Mouse (Mus musculus) left cerebral cortex, postnatal 4 days (tissue): ENCODE data around the gene Palm3. TPM values are rescaled to one million over a fixed set of nuclear protein-coding genes. Genes with fewer than 3 reads are reported as not detected.

ENCODE experiments used
- DNase-seq: peaks from one replicate; pipeline ENCODE4 v3.0.0-alpha.2; 2022
- intact Hi-C: fragments of 180-260 bp; cut with DNase I; formaldehyde crosslinking; loops from one replicate; pipeline ENCODE4 v1.15.1; 2025
- microRNA-seq: library from miRNA; unstranded; fragments of <30 nt; microRNA quantifications from one replicate; pipeline ENCODE4 v1.2.0, GENCODE M21; 2022
- total RNA-seq, 2 experiments: library from RNA; stranded (reverse); gene quantifications; 2 replicates each; pipeline ENCODE4 v1.2.3; 2021

The Palm3 gene
- total RNA-seq, 2 experiments from 2014 or later = 13.2 to 15.5 TPM

DNA sequence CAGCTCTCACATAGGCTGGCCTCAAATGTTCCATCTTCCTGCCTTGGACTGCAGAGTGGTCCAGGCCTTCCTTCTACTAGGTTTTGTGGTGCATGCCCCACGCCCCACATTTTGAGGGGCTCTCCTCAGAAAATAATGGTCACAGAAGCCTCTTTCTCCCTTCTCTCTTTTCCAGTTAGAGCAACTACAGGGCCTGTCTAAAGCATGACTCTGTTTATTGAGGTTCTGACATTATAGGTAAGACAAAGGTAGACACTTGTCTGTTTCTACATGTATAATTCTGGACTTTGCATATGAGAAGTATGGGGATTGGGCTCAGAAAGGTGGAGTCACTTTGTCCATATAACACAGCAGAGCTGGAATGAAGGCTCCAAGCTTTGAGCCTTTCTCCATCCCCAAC is 43.8 kb downstream of the Palm3 start, which contains the start of gene Gm10643:
Gene Gm10643, minus strand, starts transcription at position 101 of the 400 bp plus-strand sequence.
- no peak for DNase-seq
- intact Hi-C loops = no loop called here

DNA sequence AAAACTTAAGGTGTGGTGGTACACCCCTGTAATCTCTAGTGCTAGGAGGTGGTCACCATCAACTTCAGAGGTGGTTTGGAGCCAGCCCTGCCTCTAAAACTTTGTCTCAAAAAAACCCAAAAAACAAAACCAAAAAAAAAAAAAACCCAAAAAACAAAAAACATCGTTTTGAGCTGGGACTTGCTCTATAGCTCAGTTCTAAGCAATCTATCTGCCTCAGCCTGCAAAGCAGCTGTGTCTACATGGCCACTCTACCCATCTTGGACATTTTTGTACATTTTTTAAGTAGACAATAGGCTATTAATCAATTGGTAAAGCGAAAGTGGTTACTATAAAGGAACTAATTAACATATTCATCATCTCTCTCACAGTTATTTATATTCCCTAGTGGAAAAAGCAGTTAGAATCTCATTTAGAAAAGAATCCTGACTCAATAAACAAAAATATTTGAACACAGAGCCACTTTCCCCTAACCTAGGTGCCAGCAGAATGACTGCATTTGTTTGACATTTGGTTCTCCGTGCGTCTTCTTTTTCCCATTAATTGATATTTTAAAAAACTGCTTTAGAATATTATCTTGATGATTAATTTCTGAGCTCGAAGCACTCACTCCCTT is 44.3 kb downstream of the Palm3 start:
- no peak for DNase-seq
- intact Hi-C loops = no loop called here

DNA sequence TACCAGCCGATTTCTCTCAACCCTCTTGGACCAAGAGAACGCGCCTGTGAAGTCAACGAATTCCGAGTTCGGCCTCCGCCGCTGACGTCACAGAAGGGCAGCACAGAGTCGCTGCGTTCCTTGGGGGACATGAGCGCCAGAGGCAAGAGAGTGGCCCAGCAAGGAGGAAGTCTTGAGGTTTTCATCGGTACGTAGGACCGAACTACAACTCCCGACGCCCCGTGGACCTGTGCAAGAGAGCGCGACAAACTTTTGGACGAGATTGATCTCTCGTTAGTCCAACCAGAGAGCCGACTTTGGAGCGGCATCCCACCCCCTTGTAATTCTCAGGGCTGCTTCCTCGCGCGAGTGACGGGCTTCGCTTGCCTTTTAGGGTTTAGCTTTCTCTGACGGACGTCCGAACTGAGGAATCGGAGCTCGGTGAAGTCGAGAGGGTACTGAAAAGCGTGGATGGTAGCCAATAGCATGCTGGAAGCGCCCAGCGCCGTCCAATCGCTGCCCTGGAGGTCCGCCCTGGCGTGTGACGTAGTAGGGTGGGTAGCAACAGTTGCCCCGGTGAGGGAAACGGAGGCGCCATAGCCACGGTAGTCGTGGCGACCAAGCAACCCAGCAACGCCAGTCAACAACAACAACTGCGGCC is 45.1 kb downstream of the Palm3 start, which contains the start of gene Rfx1:
Gene Rfx1, plus strand, starts transcription at position 544 of the 640 bp plus-strand sequence.
- intact Hi-C loops = no loop called here
- DNase-seq = peak; percentile 99

DNA sequence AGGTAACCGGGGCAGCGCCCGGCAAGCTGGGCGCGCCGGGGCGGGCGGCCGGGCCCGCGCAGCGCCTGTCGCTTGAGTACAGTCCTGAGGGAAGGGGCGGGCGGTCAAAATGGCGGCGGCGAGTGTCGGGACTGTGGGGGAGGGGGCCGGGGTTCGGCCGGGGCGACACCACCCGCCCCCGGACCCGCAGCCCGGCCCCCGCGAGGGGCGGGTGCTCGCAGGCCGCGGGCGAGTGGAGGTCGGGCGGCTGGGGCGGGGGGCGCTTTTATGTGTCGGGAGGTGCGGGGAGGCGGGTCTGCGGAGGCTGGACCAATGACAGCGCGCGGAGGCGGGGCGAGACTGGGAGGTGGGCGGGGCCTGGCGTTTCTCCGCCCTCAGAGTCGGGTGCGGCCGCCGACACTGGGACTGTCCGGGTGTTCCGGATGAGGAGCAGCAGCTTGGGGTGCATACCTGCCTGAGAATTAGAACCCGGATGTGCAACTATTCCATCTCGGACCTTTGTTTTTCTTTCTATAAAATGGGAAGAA is 45.8 kb downstream of the Palm3 start:
- intact Hi-C loops = no loop called here
- DNase-seq = peak; percentile 96

DNA sequence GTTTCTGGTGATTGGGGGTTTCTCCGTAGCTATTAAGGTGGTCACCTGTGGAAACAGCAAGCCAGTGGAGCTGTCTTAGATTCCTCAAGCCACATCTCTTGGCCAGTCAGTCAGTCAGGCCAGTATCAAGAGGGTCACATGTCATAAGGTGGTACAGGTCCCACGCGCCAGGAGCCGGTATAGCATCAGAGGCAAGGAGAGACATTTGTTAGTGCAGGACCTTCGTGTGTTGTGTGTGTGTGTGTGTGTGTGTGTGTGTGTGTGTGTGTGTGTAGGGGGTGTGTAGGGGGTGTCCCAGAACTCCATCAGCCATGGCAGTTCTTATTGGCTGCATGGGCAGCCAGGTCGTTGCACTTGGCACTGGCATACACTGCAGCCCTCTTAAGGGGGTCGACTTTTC is 46.6 kb downstream of the Palm3 start:
- DNase-seq = no peak
- intact Hi-C loops = no loop called here

DNA sequence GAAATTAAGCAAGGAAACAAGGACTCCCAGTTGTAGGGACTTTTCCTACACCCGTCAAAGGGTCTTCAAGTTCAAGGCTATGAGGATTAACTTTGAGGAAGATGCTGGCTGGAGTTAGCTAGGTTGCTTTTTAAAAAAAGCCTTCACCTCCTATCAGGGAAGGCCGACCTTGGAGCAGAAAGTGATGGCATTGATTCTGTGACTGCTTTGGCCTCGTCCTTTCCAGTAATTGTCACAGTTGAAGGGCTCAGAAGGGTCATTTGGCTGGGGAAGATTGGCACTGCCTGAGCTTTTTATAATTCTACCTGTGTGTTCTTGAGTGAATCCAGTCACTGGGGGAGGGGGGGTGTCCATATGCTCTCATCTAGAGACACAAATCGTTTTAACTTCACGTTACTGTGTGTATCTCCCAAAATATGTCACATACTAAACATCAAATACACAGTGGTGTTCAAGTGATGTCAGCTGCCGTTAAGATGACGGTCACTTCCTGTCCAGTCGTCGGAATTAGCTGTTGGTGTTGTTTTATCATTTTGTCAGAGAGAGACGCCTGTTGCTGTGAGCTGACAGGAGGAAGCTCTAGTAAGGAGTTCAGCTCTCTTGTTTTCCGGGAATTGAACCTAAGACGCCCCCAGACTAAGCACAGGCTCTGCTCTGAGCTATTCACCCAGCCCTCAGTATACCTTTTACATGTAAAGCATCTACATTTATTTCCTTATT is 47.2 kb downstream of the Palm3 start:
- intact Hi-C loops = no loop called here
- DNase-seq = no peak

DNA sequence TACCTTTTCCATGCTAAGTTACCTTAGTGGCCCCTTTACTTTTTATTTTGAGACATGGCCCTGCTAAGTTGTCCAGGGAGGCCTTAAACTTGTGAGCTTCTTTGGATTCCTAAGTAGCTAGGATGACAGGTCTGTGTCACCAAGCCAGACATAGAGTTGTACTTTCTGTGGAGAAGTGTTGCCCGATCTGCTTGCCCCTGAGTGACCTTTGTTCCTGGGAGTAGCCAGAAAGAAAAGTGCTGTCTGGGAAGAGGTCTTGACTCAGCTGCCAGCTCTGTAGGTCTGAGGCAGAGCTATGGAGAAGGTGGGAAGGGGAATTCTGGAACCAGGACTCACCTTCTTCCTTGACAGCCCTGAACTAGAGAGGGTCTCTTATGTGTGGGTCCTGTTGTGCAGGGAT is 47.9 kb downstream of the Palm3 start:
- intact Hi-C loops = no loop called here
- DNase-seq = no peak

DNA sequence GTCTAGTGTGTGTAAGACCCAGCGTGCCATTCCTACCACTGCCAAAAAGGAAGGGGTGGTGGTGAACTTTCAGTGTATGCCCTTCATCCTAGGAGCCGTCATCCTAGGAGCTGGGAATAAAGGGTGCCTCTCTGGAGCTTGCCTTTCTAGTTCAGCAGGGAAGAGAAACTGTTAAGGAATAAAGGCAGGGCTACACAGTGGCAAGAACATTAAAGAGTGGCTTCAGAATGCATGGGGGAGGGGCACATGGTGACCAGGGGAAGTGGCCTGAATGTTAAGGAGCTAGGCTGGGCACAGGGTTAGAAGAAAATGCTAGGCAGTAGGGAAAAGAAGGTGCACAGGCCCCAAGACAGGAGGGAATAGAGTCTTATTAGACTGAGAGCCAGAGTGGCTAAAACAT is 48.5 kb downstream of the Palm3 start:
- intact Hi-C loops = no loop called here
- DNase-seq = no peak

DNA sequence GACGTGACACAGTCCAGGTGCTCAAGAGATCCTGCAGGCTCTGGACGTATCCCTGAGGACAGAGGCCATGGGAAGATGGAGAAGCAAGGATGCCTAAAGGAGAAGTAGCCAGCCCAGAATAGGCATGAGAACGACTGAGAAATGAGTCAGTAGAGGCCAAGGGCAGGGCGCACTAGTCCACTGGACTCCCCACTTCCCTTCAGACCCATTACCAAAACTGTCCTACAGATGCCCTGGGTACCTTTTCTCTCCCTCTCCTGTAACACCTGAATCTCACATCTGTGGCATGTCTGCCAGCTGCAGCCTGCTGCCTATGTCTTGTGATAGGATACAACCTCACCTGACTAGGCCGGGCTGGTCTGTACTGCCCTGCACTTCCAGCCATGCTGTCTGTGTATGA is 49.0 kb downstream of the Palm3 start:
- intact Hi-C loops = no loop called here
- no peak for DNase-seq

DNA sequence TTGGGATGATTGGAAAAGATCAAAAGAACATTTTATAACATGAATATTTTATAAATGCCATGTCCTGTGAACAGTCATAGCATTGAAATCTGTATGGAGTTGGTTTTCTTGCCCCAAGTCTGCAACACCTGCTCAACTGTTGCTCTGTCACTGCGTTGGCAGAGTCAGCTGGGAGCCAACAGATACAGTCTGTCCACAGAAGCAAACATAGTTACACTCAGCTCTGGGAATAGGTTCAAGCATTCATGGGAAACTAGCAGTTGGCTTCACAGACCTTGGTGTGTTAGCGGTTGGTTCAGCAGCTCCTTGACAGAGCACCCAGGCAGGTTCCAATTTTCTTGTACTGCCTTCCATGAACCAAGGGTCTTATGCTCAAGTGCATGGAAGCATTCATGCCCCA is 49.4 kb downstream of the Palm3 start:
- intact Hi-C loops = no loop called here
- no peak for DNase-seq

DNA sequence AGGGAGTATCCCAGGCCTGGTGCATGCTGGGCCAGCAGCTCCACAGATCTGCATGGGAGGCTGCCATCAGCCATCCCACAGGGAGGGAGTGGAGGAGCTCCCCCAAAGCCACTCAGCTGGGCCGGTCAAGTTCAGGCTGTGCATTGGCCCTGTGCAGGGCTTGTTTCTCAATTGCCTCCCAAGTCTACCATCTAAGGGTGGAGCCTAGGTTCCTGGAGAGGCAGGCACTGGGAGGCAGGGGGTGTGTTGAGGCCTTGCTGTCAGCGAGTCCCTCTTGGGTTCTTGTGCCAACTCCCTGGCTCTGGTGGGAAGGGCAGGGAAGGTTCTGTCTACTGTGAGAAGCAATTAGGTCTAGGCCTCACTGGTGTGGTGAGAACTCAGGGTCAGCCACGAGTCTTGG is 50.6 kb downstream of the Palm3 start:
- intact Hi-C loops = no loop called here

DNA sequence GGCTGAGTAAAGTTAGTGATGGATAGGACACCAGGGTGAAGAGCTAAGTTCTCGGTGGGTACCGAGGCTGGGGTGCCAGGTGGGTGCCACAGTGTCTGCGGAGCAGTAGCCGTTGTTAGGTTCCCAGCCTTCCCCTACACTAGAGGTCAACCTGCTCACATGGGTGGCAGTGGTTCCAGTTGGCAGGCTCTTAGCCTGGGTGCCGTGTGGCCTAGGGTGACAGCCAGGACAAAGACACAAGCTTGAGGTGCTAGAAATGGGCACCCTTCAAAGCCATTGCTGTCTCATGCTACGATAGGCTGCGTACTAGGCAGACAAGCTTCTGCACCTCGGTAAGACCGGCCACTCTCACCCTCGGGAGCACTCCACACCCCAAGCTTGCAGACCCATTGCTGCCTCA is 51.0 kb downstream of the Palm3 start:
- intact Hi-C loops = no loop called here
- DNase-seq = no peak

More for the DNA sequence above, 50.6 kb downstream of the Palm3 start:
- DNase-seq = no peak

DNA sequence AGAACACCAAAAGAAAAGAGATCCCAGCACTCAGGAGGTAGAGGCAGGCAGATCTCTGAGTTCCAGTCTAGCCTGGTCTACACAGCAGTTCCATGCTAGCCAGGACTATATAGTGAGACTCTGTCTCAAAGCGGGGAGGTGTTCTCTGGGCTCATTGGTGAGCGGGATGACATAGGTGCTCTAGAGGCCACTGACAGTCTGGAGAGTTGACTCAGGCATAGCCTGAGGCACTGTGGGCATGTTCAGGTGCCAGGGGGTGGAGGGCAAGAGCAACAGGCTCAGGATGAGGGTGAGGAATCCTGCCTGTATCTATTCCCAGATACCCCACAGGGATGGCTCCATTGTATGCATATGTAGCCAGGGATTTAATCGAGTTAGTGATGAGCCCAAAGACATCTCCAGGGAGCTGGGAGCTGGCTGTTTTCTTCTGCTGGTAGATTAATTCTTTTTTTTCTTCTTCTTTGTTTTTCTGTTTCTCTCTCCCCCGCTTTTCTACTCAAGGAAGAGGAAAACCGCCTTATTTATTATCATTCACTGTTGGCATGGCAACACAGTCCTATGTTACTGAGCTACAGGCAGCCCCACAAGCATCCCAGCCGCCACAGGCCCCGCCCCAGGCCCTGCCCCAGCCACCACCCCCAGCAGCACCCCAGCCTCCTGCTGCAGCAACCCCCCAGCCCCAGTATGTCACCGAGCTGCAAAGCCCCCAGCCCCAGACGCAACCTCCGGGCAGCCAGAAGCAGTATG is 52.1 kb downstream of the Palm3 start:
- no peak for DNase-seq
- intact Hi-C loops = no loop called here

DNA sequence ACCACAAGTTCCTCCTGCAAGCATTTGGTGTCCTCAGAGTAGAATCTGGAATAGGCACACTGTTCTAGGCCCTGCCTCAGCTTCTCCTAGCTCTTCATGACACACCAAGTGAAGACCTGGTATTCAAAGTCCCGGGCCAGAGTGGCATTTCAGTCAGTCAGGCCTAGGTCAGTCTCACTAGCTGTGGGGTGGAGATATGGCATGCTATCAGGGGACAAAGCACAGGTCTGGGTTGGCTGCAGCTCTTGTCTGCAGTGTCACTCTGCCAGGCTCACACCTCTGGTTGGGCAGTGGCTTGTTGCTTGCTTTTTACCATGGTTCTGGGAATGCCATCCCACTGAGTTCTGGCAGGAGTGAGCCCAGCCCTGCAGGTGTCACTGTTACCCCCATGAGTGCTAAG is 55.1 kb downstream of the Palm3 start:
- intact Hi-C loops = no loop called here
- no peak for DNase-seq

DNA sequence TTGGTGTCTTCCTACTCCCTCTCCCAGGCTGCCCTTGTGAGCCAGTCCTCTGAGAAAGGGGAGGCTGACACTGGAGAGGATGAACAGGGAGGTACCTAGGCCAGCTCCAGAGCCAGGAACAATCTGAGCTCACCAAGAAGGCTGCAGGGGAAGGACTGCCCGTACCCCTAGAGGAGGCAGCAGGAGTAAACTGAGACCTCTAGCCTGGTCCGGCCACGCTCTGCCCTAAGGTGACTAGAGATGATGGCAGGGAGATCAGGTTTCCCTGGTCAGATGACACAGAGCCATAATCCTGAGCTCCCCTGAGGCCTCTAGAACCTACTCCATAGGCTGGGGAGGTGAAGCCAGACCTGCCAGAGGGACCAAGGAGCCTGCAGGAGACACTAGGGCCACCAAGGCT is 55.6 kb downstream of the Palm3 start:
- no peak for DNase-seq
- intact Hi-C loops = no loop called here

DNA sequence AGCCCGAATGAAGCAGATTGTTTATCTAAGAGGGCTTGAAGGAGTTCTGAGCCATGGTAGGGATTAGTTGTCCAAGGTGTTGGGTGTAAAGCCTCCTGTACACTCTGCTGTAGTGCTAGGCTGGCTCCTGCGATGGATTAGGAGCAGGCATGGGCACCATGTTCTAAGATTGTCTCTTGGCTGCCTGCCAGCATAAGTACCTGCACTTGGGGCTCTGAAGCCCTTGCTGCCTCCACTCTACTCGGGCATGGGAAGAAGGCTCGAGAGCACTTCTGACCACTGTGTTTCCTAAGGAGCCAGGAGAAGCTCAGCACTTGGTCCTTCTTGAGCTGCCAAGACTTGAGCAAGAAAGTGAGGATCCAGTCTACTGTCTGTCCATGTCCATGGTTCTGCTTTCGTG is 57.9 kb downstream of the Palm3 start:
- DNase-seq = no peak
- intact Hi-C loops = no loop called here

Small RNA genes within 50 kb of the gene (microRNA-seq; reads per million reads assigned to microRNA genes)
- gene Mir1199 (0.90 reads per million), gene Mir8111 (1.8 reads per million)

Other genes with a start within 250 kb of the Palm3 start
- 100 to 1,000 TPM; 398 to 418 TPM for gene Adgrl1, start 121.4 kb upstream of the Palm3 start, total RNA-seq
- under 1 TPM; 0.20 to 0.26 TPM for gene Gm10644, start 66.3 kb upstream of the Palm3 start, total RNA-seq
- gene Asf1b, start 66.0 kb upstream of the Palm3 start, total RNA-seq = 1 to 10 TPM; 2.5 to 2.7 TPM
- gene Prkaca, start 48.5 kb upstream of the Palm3 start, total RNA-seq = 100 to 1,000 TPM; 199 to 209 TPM
- 10 to 100 TPM; 82.8 to 83.9 TPM for gene Samd1, start 23.8 kb upstream of the Palm3 start, total RNA-seq
- gene 1700067K01Rik, start 20.0 kb upstream of the Palm3 start, total RNA-seq = 1 to 10 TPM in 1 of 2 experiments, under 1 TPM in 1; 0.46 to 1.1 TPM
- not detected for gene 2210011C24Rik, start 9.3 kb upstream of the Palm3 start, total RNA-seq
- 1 to 10 TPM; 1.5 to 1.6 TPM for gene Il27ra, start 21.1 kb downstream of the Palm3 start, total RNA-seq
- gene Rln3, start 23.5 kb downstream of the Palm3 start, total RNA-seq = not detected
- gene Gm10643, start 43.7 kb downstream of the Palm3 start, total RNA-seq = 1 to 10 TPM; 3.3 to 4.0 TPM
- gene Rfx1, start 45.4 kb downstream of the Palm3 start, total RNA-seq = 10 to 100 TPM; 26.1 to 28.5 TPM
- gene Dcaf15, start 83.3 kb downstream of the Palm3 start, total RNA-seq = 10 to 100 TPM; 49.1 to 49.7 TPM
- gene Podnl1, start 104.5 kb downstream of the Palm3 start, total RNA-seq = not detected
- 10 to 100 TPM; 74.9 to 80.8 TPM for gene Cc2d1a, start 126.5 kb downstream of the Palm3 start, total RNA-seq
- gene 4930432K21Rik, start 126.6 kb downstream of the Palm3 start, total RNA-seq = 1 to 10 TPM; 1.7 to 2.1 TPM
- gene Nanos3, start 163.7 kb downstream of the Palm3 start, total RNA-seq = 10 to 100 TPM in 1 of 2 experiments, 1 to 10 TPM in 1; 8.1 to 11.4 TPM
- 10 to 100 TPM; 22.9 to 23.3 TPM for gene Zswim4, start 215.6 kb downstream of the Palm3 start, total RNA-seq
- 100 to 1,000 TPM; 105 to 120 TPM for gene D8Ertd738e, start 228.2 kb downstream of the Palm3 start, total RNA-seq
- gene Mri1, start 235.9 kb downstream of the Palm3 start, total RNA-seq = 10 to 100 TPM; 25.1 to 26.4 TPM
- 10 to 100 TPM; 19.7 to 23.5 TPM for gene Ccdc130, start 248.9 kb downstream of the Palm3 start, total RNA-seq